Mouse (Mus musculus) skeletal muscle tissue, adult 2 months (tissue): Measurements from ENCODE around the gene Pik3cb.

Experiments used
- DNase-seq: peaks from one replicate; pipeline ENCODE4 v3.0.0-alpha.2; 2012; ENCODE audit warnings: low read depth, low spot score

Gene Pik3cb

GRCm38 (mm10) chr9:99140063-99140882, at the start of gene Pik3cb:
TSS of gene Pik3cb (minus strand) at chr9:99140621.
- DNase-seq, result peak; percentile 88

DNA sequence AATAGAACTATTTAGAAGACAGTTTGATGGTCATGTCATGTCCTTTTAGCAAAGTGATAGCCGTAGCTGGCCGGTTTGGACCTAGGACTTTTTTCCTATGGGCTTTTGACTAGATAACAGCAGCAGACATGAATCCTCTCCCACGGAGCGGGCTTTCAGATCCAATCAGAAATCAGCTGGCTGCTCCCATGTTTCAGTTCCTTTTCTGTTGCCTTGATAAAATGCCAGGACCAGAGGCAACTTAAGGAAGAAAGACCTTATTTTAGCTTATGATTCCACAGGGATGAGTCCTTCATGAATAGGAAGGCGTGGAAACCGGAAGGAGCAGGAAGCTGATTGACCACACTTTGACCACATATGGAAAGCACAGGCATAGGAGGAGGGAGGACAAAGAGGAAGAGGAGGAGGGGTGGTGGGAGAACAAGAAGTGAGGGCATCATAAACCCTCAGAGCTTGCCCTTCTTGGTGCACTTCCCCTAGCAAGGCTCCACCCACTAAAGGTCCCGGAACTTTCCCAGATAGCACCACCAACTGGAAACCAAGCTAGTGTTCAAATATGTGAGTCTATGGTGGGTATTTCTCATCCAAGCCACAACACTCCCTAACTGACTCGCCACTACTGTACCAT, 42.7 kb upstream of the Pik3cb start:
- peak; percentile 15 for DNase-seq

- no peak for DNase-seq
Measured at GRCm38 (mm10) chr9:99182121-99182520, 41.7 kb upstream of the Pik3cb start.

DNA sequence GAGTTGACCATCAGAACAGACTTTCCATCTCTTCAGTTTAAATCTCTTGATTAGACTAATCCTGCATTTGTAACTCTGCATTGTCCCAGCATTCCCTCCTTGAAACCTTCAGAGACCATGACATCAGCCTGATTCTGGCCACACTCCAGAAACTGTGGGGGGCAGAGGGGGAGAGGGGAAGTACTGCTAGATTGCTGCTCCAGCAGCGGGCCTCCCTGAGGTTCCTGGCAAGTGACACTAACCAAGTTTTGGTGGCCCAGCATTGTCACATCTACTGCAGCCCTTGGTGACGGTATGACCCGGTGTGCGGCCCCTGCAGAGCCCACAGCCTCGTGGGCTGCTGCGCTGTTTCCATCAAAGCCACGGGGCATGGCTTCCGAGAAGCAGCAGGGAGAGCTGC, 39.9 kb upstream of the Pik3cb start:
- DNase-seq, result no peak

- DNase-seq, result no peak
Measured at GRCm38 (mm10) chr9:99178736-99179135, 38.3 kb upstream of the Pik3cb start.

GRCm38 (mm10) chr9:99175774-99176173, 35.4 kb upstream of the Pik3cb start:
- no peak for DNase-seq

- DNase-seq, result no peak
Measured at GRCm38 (mm10) chr9:99172811-99173210, 32.4 kb upstream of the Pik3cb start.

- peak; percentile 18 for DNase-seq
Measured at GRCm38 (mm10) chr9:99171186-99171585, 30.8 kb upstream of the Pik3cb start.

GRCm38 (mm10) chr9:99169029-99169428, 28.6 kb upstream of the Pik3cb start:
- no peak for DNase-seq

- no peak for DNase-seq
Measured at GRCm38 (mm10) chr9:99166946-99167345, 26.5 kb upstream of the Pik3cb start.

DNA sequence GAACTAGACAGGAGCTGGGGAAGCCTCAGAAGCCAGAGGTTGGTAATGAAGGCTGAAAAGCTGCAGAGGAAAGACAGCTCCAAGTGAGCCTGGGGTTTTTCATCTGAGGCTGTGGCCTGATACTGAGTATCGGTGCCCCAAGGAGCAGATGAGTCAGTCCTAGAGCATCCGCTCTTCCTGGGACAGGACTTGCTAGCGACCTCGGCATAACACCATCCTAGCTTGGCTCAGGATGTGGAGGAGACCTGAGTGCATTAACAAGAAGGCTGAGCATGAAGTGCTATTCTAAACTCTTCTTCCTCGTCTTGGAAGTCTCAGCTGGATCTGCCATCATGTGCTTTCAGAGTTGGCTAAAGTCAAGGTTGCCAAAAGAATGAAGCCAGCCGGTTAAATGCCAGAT, 25.5 kb upstream of the Pik3cb start:
- no peak for DNase-seq

- DNase-seq, result no peak
Measured at GRCm38 (mm10) chr9:99164664-99165226, 24.3 kb upstream of the Pik3cb start.

- no peak for DNase-seq
Measured at GRCm38 (mm10) chr9:99164148-99164503, 23.7 kb upstream of the Pik3cb start.

DNA sequence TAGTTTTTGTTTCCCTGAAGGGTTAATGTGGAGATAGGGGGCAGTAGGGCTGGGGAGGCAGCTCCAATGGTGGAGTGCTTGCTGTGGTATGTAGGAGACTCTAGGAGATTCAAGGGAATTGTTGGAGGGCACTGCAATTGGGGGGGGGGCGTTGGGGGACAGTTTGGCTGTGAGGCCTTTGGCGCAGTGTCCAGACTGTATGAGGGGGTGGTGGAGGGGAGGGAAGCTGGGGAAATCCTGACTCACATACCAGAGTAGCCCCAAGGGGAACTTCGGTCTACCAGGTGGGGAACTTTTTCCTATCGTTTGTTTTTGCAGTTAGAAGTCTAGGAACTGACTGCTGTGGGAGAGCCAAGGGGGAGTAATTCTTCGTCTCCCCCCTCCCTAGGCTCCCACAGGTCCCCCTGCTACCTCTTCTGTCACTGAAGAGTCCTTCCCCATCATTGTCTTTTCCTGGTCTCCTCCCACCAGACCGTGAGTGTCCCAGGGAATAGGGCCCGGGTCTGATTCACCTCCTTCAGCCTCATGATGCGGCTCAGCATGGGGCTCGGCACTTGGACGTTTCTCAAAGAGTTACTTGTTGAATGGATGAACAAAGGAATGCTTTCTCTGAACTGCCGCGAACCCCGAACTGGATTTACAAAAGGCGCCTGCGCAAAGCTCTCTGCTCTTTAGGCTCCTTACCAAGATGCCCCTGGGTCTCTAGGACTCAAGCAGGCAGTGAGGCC, 23.2 kb upstream of the Pik3cb start:
- no peak for DNase-seq

GRCm38 (mm10) chr9:99162839-99163238, 22.4 kb upstream of the Pik3cb start:
- no peak for DNase-seq

- no peak for DNase-seq
Measured at GRCm38 (mm10) chr9:99160780-99161179, 20.4 kb upstream of the Pik3cb start.

GRCm38 (mm10) chr9:99159932-99160331, 19.5 kb upstream of the Pik3cb start:
- no peak for DNase-seq

DNA sequence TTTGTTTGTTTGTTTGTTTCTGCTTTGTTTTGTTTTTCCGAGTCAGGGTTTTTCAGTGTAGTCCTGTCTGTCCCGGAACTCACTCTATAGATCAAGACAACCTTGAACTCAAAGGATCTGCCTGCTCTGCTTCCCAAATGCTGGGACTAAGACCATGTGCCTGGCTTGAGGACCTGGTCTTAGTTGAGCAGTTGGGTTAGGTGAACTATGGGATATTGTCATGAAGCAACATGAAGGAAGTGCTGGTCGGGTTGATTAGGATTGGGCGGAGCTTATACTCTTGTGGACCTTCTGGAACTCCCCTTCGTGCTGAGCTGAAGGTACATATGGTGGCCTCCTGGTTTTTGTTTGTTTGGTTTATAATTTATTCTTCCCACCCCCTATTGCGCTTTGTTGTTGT, 18.3 kb upstream of the Pik3cb start:
- no peak for DNase-seq

GRCm38 (mm10) chr9:99158203-99158632, 17.8 kb upstream of the Pik3cb start:
- DNase-seq, result no peak

- DNase-seq, result no peak
Measured at GRCm38 (mm10) chr9:99153655-99154054, 13.2 kb upstream of the Pik3cb start.

DNA sequence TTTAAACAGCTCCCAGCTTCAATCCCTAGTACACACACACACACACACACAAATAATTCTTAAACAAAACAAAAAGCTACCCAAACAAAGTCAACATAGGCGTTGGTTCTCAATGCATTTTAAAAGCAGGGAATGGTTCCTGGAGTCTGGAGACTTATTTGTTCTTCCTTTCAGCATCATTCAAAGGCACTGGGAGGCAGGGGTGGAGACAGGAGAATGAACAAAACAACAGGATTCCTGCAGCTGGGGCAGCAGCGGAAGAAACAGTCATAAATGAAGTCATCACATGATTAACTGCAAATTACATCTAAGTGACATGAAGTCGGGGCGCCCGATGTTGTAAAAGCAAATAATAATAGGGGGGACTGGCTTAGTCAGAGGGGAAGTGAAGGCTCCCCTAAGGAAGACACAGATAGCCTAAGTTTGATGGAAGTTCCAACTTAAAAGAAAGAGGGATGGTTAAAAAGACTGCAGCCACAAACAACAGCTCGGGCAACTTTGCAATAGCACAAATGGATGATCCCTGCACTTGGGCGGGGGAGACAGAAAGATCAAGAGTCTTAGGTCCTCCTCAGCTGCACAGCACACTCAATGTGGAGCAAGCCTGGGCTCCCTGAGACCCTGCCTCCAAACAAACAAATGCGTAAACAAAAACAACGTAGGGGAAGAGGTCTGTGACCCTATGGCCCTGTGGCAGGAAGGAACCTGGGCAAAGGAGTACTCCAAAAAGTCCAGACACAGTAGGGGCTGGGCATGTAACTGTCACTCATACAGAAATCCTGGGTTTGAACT, 12.5 kb upstream of the Pik3cb start:
- DNase-seq, result no peak
